Mouse (Mus musculus) spleen, postnatal 10 days (tissue): ENCODE measurements around the gene Bfar.
A peak's percentile ranks its signal among the peaks of the same experiment; 100 is the strongest.
"Not testable (repeated sequence)": the region's sequence is repeated elsewhere in the genome, so short reads cannot be mapped to it uniquely, and the experiment has no call there.

Experiments used
- DNase-seq, 2 experiments: peaks; one replicate each; pipeline ENCODE4 v3.0.0; 2021 to 2022; ENCODE audit warnings: low spot score in 2 of 2

Bfar gene

GRCm38 (mm10) chr16:13671685-13672385 is at the start of gene Bfar, which contains the start of gene 3110001I22Rik:
TSS of gene Bfar (plus strand) at chr16:13671858.
TSS of gene 3110001I22Rik (plus strand) at chr16:13671929.
- peak; percentile 77 to 91 for DNase-seq

GRCm38 (mm10) chr16:13628345-13628744 is 43.3 kb upstream of the Bfar start:
- DNase-seq = no peak

- not testable (repeated sequence) for DNase-seq
These were observed 33.5 kb upstream of the Bfar start for GRCm38 (mm10) chr16:13638198-13638597.

- peak in 1 of 2 experiments; percentile 18 for DNase-seq
These were observed 32.1 kb upstream of the Bfar start for GRCm38 (mm10) chr16:13639508-13639907.

- DNase-seq = peak in 1 of 2 experiments; percentile 43
These were observed 31.6 kb upstream of the Bfar start for GRCm38 (mm10) chr16:13640064-13640463.

- DNase-seq = no peak
These were observed 27.2 kb upstream of the Bfar start for GRCm38 (mm10) chr16:13644474-13644873.

- no peak for DNase-seq
These were observed 25.7 kb upstream of the Bfar start for GRCm38 (mm10) chr16:13645930-13646329.

GRCm38 (mm10) chr16:13658886-13659285 is 12.8 kb upstream of the Bfar start:
- DNase-seq = no peak

GRCm38 (mm10) chr16:13660736-13661135 is 10.9 kb upstream of the Bfar start:
- DNase-seq = no peak

- peak; percentile 86 to 94 for DNase-seq
These were observed 3.7 kb upstream of the Bfar start, which contains the start of gene Parn for GRCm38 (mm10) chr16:13667878-13668343. TSS of gene Parn (minus strand) at chr16:13668170.

- peak in 1 of 2 experiments; percentile 15 for DNase-seq
These were observed 3.1 kb upstream of the Bfar start for GRCm38 (mm10) chr16:13668402-13669108.

- no peak for DNase-seq
These were observed 2.4 kb upstream of the Bfar start for GRCm38 (mm10) chr16:13669282-13669681.

GRCm38 (mm10) chr16:13670896-13671295 is 762 bp upstream of the Bfar start:
- peak in 1 of 2 experiments; percentile 11 for DNase-seq

- peak; percentile 45 to 78 for DNase-seq
These were observed 784 bp downstream of the Bfar start for GRCm38 (mm10) chr16:13672386-13672898.

GRCm38 (mm10) chr16:13673114-13673513 is 1.5 kb downstream of the Bfar start:
- no peak for DNase-seq

GRCm38 (mm10) chr16:13674511-13674910 is 2.9 kb downstream of the Bfar start:
- no peak for DNase-seq

- no peak for DNase-seq
These were observed 7.1 kb downstream of the Bfar start for GRCm38 (mm10) chr16:13678601-13679319.

GRCm38 (mm10) chr16:13698998-13699397 is 27.3 kb downstream of the Bfar start:
- DNase-seq = no peak

- no peak for DNase-seq
These were observed 30.5 kb downstream of the Bfar start for GRCm38 (mm10) chr16:13702184-13702583.

- DNase-seq = no peak
These were observed 33.0 kb downstream of the Bfar start for GRCm38 (mm10) chr16:13704676-13705075.

- DNase-seq = no peak
These were observed 43.3 kb downstream of the Bfar start for GRCm38 (mm10) chr16:13714910-13715309.
